Mouse (Mus musculus) forebrain, embryonic 13.5 days (tissue): ENCODE measurements at regions not wholly inside any gene's neighbourhood (a gene's known extent, or its start where the extent isn't known, plus 50 kb on each side); places are given as distances from the start of the nearest gene placed in this dataset.
A peak's percentile ranks its signal among the peaks of the same experiment; 100 is the strongest.

Source experiments
- ATAC-seq: fragments of 200-750 bp; cut with Nextera tagmentation; 2 replicates; pipeline ENCODE4 v1.8.0; 2017
- H3K27ac ChIP-seq: fragments of 300-500 bp; sonication (generic); 2 replicates; pipeline ENCODE4 v1.5.1; 2015; ENCODE audit warnings: inconsistent platforms, mild to moderate bottlenecking, moderate library complexity
- H3K27me3 ChIP-seq: fragments of 300-500 bp; sonication (generic); 2 replicates; pipeline ENCODE4 v1.6.1; 2015; ENCODE audit warnings: mild to moderate bottlenecking, inconsistent platforms
- H3K36me3 ChIP-seq: fragments of 300-500 bp; sonication (generic); 2 replicates; pipeline ENCODE4 v1.6.1; 2015; ENCODE audit warnings: mild to moderate bottlenecking, inconsistent platforms; ENCODE audit not compliant: poor library complexity, severe bottlenecking
- H3K4me1 ChIP-seq: fragments of 300-500 bp; sonication (generic); 2 replicates; pipeline ENCODE4 v1.6.1; 2015; ENCODE audit warnings: inconsistent platforms
- H3K4me2 ChIP-seq: fragments of 300-500 bp; sonication (generic); 2 replicates; pipeline ENCODE4 v1.6.1; 2015; ENCODE audit warnings: inconsistent platforms, mild to moderate bottlenecking, moderate library complexity
- H3K4me3 ChIP-seq: fragments of 300-500 bp; sonication (generic); 2 replicates; pipeline ENCODE4 v1.5.1; 2015; ENCODE audit warnings: mild to moderate bottlenecking, inconsistent platforms
- H3K9ac ChIP-seq: fragments of 300-500 bp; sonication (generic); 2 replicates; pipeline ENCODE4 v1.6.1; 2015; ENCODE audit warnings: mild to moderate bottlenecking, inconsistent platforms
- H3K9me3 ChIP-seq: fragments of 300-500 bp; sonication (generic); replicated peaks from 2 replicates; pipeline ENCODE4 v1.6.1; 2016; ENCODE audit warnings: inconsistent platforms
- WGBS: fragments of 180-500 bp; shearing (Covaris S2); methylation state at CpG from one replicate; pipeline ENCODE4 v1.1.7; 2015; 5-methylcytosine and 5-hydroxymethylcytosine counted together

- no peak overlapping the region for H3K27ac ChIP-seq
- H3K27me3 ChIP-seq = peaks cover 20% of the 10 kb centered on the region
- ATAC-seq = no peak
- H3K4me3 ChIP-seq = no peak overlapping the region
- WGBS = 68% methylated on average over 11 of the region's 11 CpGs
- no peak overlapping the region for H3K9ac ChIP-seq
- H3K4me2 ChIP-seq = no peak overlapping the region
- H3K4me1 ChIP-seq = peaks cover 18% of the 10 kb centered on the region
- H3K36me3 ChIP-seq = no peaks in the 10 kb centered on the region
- H3K9me3 ChIP-seq = no peaks in the 10 kb centered on the region
Observed at GRCm38 (mm10) chr2:75607010-75607915, 51.8 kb upstream of the Hnrnpa3 start.

GRCm38 (mm10) chr2:75607958-75608357 lies 51.1 kb upstream of the Hnrnpa3 start:
- H3K27ac ChIP-seq = no peak overlapping the region
- H3K36me3 ChIP-seq = no peaks in the 10 kb centered on the region
- no peak overlapping the region for H3K4me2 ChIP-seq
- H3K4me3 ChIP-seq = no peak overlapping the region
- peaks cover 20% of the 10 kb centered on the region for H3K27me3 ChIP-seq
- H3K9me3 ChIP-seq = no peaks in the 10 kb centered on the region
- ATAC-seq = no peak
- 70% methylated on average over 10 of the region's 10 CpGs for WGBS
- H3K4me1 ChIP-seq = peaks cover 23% of the 10 kb centered on the region
- H3K9ac ChIP-seq = no peak overlapping the region

- no peak overlapping the region for H3K27ac ChIP-seq
- no peaks in the 10 kb centered on the region for H3K9me3 ChIP-seq
- no peak overlapping the region for H3K4me3 ChIP-seq
- H3K4me1 ChIP-seq = peaks cover 28% of the 10 kb centered on the region
- H3K36me3 ChIP-seq = no peaks in the 10 kb centered on the region
- peaks cover 20% of the 10 kb centered on the region for H3K27me3 ChIP-seq
- WGBS = 46% methylated on average over 15 of the region's 15 CpGs
- no peak for ATAC-seq
- H3K9ac ChIP-seq = no peak overlapping the region
- H3K4me2 ChIP-seq = 0 out of 2 replicates have a peak overlapping the region, but pooled peaks have one; percentile 57
Observed at GRCm38 (mm10) chr2:75608482-75608881, 50.6 kb upstream of the Hnrnpa3 start.

DNA sequence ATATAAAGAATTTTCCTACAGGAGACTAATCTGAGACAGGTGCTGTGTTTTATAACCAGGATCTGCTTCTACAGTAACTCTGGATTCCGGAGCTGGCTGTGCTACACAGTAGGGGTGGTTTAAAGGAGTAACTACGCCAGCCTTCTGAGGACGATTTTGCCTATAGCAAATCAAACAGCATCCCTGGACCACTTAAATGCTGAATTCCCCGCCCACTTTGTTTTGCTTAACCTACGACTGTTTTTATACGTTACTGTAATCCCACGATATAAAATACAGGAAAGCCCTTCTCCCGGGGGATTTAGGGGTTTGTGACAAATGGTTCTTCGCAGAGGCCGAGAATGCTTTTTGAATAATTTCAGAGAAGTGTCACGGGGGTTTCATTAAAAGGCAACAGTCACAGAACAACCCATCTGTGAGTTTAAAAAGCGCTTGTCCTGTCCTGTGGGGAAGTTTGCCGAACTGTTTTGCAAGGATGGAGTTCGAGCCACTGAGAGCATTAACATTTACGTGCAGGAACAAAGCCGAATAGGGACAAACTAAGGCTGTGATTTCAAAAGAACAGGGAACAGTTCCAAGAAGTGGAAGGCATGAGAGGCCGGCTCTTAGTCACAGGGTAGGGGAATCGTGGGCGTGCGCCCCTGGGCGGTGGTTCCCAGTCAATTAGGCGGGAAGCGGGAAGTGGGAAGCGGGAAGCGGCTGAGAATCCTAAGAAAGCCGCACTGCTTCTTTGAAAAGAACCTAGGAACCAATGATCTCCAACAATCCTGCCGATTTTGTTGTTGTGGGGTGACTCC lies 49.7 kb upstream of the Hnrnpa3 start:
- Histone ChIP-seq H3K9me3 (no peaks in the 10 kb centered on the region), H3K27me3 (peaks cover 20% of the 10 kb centered on the region), H3K4me1 (peaks cover 28% of the 10 kb centered on the region), H3K9ac (peak overlapping the region; percentile 52), H3K4me3 (peak overlapping the region; percentile 26), H3K36me3 (no peaks in the 10 kb centered on the region), H3K4me2 (peak overlapping the region; percentile 57), H3K27ac (no peak overlapping the region)
- 8% methylated on average over 27 of the region's 27 CpGs for WGBS
- ATAC-seq = no peak; the same call in 1 of the 2 replicates
